Mouse (Mus musculus): ENCODE measurements around the gene Akt3.

- no peak for TF ChIP-seq GATA1 (IDR thresholded peaks at IDR 0.05; ENCODE audit: borderline replicate concordance, low read length)
- TF ChIP-seq FLI1 (IDR thresholded peaks at IDR 0.05; ENCODE audit: low read length): no peak
Observed at GRCm38 (mm10) chr1:176996630-176997201, 261.3 kb downstream of the Akt3 start.
